Mouse (Mus musculus) myocyte (in vitro differentiated cells): ENCODE measurements around the gene Otos. TPM values are rescaled to one million over a fixed set of nuclear protein-coding genes. Genes with fewer than 3 reads are reported as not detected.

ENCODE experiments used
- H3K27me3 ChIP-seq: one replicate; pipeline ENCODE4 v1.6.1; 2011; ENCODE audit not compliant: control insufficient read depth, insufficient read depth, insufficient read length
- H3K36me3 ChIP-seq: one replicate; pipeline ENCODE4 v1.6.1; 2011; ENCODE audit not compliant: control insufficient read depth, insufficient read depth
- H3K4me2 ChIP-seq: one replicate; pipeline ENCODE4 v1.6.1; 2011; ENCODE audit warnings: low read depth, control low read depth
- H3K4me3 ChIP-seq: one replicate; pipeline ENCODE4 v1.5.1; 2011; ENCODE audit warnings: mild to moderate bottlenecking, control low read depth, moderate library complexity
- H3K79me2 ChIP-seq: one replicate; pipeline ENCODE4 v1.6.1; 2011; ENCODE audit not compliant: control insufficient read depth, insufficient read depth
- H3ac ChIP-seq: one replicate; pipeline ENCODE4 v1.6.1; 2011; ENCODE audit not compliant: control insufficient read depth, insufficient read length
- CEBPB ChIP-seq: IDR thresholded peaks from 2 replicates; pipeline ENCODE4 v1.6.1; 2011; ENCODE audit warnings: mild to moderate bottlenecking, moderate library complexity; ENCODE audit not compliant: poor library complexity, insufficient read depth, severe bottlenecking
- E2F4 ChIP-seq: IDR thresholded peaks from one replicate; pipeline ENCODE4 v1.6.1; 2011; ENCODE audit warnings: mild to moderate bottlenecking, control low read depth, moderate library complexity; ENCODE audit not compliant: insufficient read depth
- MAX ChIP-seq: IDR thresholded peaks from one replicate; pipeline ENCODE4 v1.6.1; 2011; ENCODE audit warnings: low read depth, mild to moderate bottlenecking, control low read depth
- MYOD1 ChIP-seq, 3 experiments: IDR thresholded peaks; one replicate each; pipeline ENCODE4 v1.6.1; 2011; ENCODE audit warnings: control low read depth in 2 of 3, low read depth in 2 of 3, mild to moderate bottlenecking in 2 of 3, moderate library complexity in 1 of 3; ENCODE audit not compliant: insufficient read length in 2 of 3, control insufficient read depth in 1 of 3
- MYOG ChIP-seq, 3 experiments: IDR thresholded peaks; one replicate each; pipeline ENCODE4 v1.6.1; 2011; ENCODE audit warnings: control low read depth in 2 of 3, low read depth in 2 of 3, mild to moderate bottlenecking in 2 of 3; ENCODE audit not compliant: insufficient read length in 2 of 3, control insufficient read depth in 1 of 3, insufficient read depth in 1 of 3
- POLR2A ChIP-seq: IDR thresholded peaks from one replicate; pipeline ENCODE4 v1.6.1; 2011; ENCODE audit warnings: low read depth, mild to moderate bottlenecking, control low read depth, moderate library complexity; ENCODE audit not compliant: insufficient read length
- POLR2AphosphoS2 ChIP-seq: IDR thresholded peaks from one replicate; pipeline ENCODE4 v1.6.1; 2011; ENCODE audit warnings: low read depth, control low read depth; ENCODE audit not compliant: insufficient read length
- REST ChIP-seq: IDR thresholded peaks from one replicate; pipeline ENCODE4 v1.6.1; 2011; ENCODE audit warnings: mild to moderate bottlenecking, control low read depth, moderate library complexity; ENCODE audit not compliant: insufficient read depth, insufficient read length
- SRF ChIP-seq: IDR thresholded peaks from one replicate; pipeline ENCODE4 v1.6.1; 2011; ENCODE audit warnings: low read depth; ENCODE audit not compliant: control insufficient read depth, insufficient read length
- TCF12 ChIP-seq: IDR thresholded peaks from one replicate; pipeline ENCODE4 v1.6.1; 2011; ENCODE audit warnings: mild to moderate bottlenecking, control low read depth; ENCODE audit not compliant: poor library complexity, insufficient read depth, severe bottlenecking
- TCF3 ChIP-seq: IDR thresholded peaks from one replicate; pipeline ENCODE4 v1.6.1; 2011; ENCODE audit warnings: low read depth, control low read depth; ENCODE audit not compliant: insufficient read length
- USF1 ChIP-seq: IDR thresholded peaks from one replicate; pipeline ENCODE4 v1.6.1; 2011; ENCODE audit warnings: low read depth, mild to moderate bottlenecking, control low read depth, moderate library complexity
- polyA plus RNA-seq: library from polyadenylated mRNA; unstranded; fragments of >200 nt; fragmentation: generic; extraction: Trizol; gene quantifications from one replicate; pipeline ENCODE4 v1.2.1, GENCODE M21; 2012; ENCODE audit warnings: missing spikeins

The Otos gene
- polyA plus RNA-seq, result 1.2 TPM

DNA sequence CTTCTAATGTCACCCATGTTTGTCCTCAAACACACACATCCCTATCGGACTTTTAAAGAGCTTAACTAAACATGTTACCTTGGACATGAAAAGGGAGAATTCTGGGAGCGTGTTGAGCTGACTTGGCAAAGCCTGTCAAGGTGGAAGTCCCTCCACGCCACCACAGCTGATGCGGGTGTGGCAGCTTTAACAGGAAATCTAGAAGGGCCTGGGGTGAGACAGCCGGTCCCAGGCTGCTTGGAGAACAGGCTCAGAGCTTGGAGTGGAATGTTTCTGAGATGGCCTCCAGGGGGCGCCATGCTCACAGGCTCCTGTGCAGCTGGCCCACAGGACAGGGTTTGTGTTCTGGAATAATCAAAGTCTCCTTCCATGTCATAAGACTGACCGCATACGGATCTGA is at the start of gene Otos:
TSS of gene Otos (minus strand) at position 169 of the 400 bp plus-strand sequence.
- Histone ChIP-seq H3K79me2 (no peaks in the 10 kb centered on the region), H3K36me3 (no peaks in the 10 kb centered on the region), H3K4me2 (peak within 1 kb of the TSS; percentile 48), H3K27me3 (no peaks in the 10 kb centered on the region), H3K4me3 (no peak within 1 kb of the TSS), H3ac (no peak within 1 kb of the TSS)
- TF ChIP-seq MYOG (IDR thresholded peaks at IDR 0.05; ENCODE audit: control insufficient read depth in 1 of 3, insufficient read depth in 1 of 3, insufficient read length in 2 of 3, low read depth in 2 of 3), result peak in 2 of 3 experiments; percentile 28 to 78
- peak in 2 of 3 experiments; percentile 11 to 60 for TF ChIP-seq MYOD1 (IDR thresholded peaks at IDR 0.05; ENCODE audit: control insufficient read depth in 1 of 3, insufficient read length in 2 of 3, low read depth in 2 of 3)
- no peak for TF ChIP-seq USF1
- TF ChIP-seq POLR2AphosphoS2, result no peak

- H3ac ChIP-seq, result no peak overlapping the region
- H3K4me3 ChIP-seq, result no peak overlapping the region
- H3K36me3 ChIP-seq, result no peaks in the 10 kb centered on the region
- no peak overlapping the region for H3K4me2 ChIP-seq
- no peaks in the 10 kb centered on the region for H3K27me3 ChIP-seq
- no peaks in the 10 kb centered on the region for H3K79me2 ChIP-seq
- TF ChIP-seq MYOG (IDR thresholded peaks at IDR 0.05; ENCODE audit: control insufficient read depth in 1 of 3, insufficient read depth in 1 of 3, insufficient read length in 2 of 3, low read depth in 2 of 3) (no peak), MAX (no peak), REST (no peak), TCF12 (no peak), USF1 (no peak), MYOD1 (IDR thresholded peaks at IDR 0.05; ENCODE audit: control insufficient read depth in 1 of 3, insufficient read length in 2 of 3, low read depth in 2 of 3) (no peak), TCF3 (no peak), SRF (no peak), CEBPB (no peak), POLR2A (no peak), E2F4 (no peak), POLR2AphosphoS2 (no peak)
Measured at GRCm38 (mm10) chr1:92696848-92697247, 48.2 kb upstream of the Otos start.

DNA sequence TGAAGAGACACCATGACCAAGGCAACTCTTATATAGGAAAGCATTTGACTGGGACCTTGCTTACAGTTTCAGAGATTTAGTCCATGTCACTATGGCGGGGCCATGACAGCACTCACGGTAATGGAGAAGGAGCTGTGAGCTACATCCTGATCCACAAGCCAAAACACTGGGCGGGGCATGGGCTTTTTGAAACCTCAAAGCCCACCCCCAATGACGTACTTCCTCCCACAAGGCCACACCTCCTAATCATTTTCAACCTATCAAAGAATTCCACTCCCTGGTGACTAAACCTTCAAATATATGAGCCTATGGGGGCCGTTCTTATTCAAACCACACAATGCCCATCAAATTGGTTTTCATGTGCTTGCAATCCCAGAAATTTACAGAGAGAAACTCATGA is 47.1 kb upstream of the Otos start:
- no peak for TF ChIP-seq TCF12
- no peak for TF ChIP-seq E2F4
- no peak for TF ChIP-seq MYOG (IDR thresholded peaks at IDR 0.05; ENCODE audit: control insufficient read depth in 1 of 3, insufficient read depth in 1 of 3, insufficient read length in 2 of 3, low read depth in 2 of 3)
- no peak for TF ChIP-seq MAX
- TF ChIP-seq POLR2A, result no peak
- Histone ChIP-seq H3K79me2 (no peaks in the 10 kb centered on the region), H3K4me3 (no peak overlapping the region), H3K36me3 (no peaks in the 10 kb centered on the region), H3K4me2 (no peak overlapping the region), H3K27me3 (no peaks in the 10 kb centered on the region), H3ac (no peak overlapping the region)

DNA sequence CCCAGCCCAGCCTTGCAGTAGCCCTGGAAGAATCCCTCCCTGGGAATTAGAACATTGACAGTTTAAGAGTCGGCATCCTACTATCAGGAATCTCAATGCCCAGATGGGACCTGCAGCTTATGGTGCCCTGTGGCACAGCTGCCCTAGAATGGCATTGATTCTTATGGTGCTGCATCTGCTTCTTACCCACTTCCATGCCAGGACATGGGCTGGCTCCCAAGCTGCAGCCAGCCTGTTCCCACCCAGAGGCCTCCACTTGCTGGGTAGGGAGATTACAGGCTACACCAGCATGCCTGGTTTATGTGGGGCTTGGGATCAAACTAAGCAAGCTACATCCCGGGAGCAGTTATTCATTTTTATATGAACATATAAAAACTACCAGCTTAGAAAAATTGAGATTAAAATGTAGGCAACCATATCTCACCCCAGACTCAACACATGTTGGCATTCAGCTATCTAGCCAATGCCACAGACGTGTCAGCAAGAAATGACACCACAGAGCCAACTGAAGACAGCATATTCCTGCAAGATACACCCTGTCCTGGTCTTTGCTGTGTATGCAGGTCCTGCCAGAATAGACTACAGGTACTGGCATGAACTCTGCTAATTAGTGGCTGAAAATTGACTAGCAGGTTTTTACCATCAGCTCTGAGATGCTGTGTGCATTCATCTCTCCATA is 42.7 kb upstream of the Otos start:
- TF ChIP-seq E2F4 (no peak), TCF12 (no peak), USF1 (no peak), POLR2A (no peak), REST (no peak)
- Histone ChIP-seq H3K36me3 (no peaks in the 10 kb centered on the region), H3K4me3 (no peak overlapping the region), H3ac (no peak overlapping the region), H3K4me2 (no peak overlapping the region), H3K79me2 (no peaks in the 10 kb centered on the region), H3K27me3 (no peaks in the 10 kb centered on the region)

DNA sequence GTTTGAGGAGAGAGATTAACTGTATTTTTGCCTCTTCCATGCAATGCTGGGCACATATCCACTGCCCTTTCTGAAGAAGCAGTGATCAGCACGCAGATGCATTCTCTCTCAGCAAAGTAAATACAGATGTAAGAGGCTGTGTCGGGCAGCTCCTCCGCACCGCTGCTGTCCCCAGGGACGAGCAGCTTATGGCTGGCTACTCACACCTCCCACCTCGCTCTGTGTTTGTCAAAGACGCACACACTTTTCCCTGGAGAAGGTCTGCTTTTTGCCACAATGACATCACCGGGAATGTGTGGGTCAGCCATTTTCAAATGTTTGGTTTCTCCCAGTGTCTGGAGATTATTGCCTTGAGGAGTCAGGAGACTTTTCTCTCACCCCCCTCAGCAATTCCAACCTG is 38.4 kb upstream of the Otos start:
- Histone ChIP-seq H3ac (no peak overlapping the region), H3K27me3 (no peaks in the 10 kb centered on the region), H3K4me3 (no peak overlapping the region), H3K79me2 (no peaks in the 10 kb centered on the region), H3K36me3 (no peaks in the 10 kb centered on the region), H3K4me2 (no peak overlapping the region)
- no peak for TF ChIP-seq E2F4
- TF ChIP-seq CEBPB, result no peak
- TF ChIP-seq MYOD1 (IDR thresholded peaks at IDR 0.05; ENCODE audit: control insufficient read depth in 1 of 3, insufficient read length in 2 of 3, low read depth in 2 of 3), result no peak
- TF ChIP-seq MYOG (IDR thresholded peaks at IDR 0.05; ENCODE audit: control insufficient read depth in 1 of 3, insufficient read depth in 1 of 3, insufficient read length in 2 of 3, low read depth in 2 of 3), result no peak
- no peak for TF ChIP-seq SRF
- TF ChIP-seq TCF12, result no peak
- TF ChIP-seq USF1, result no peak
- TF ChIP-seq MAX, result no peak
- TF ChIP-seq TCF3, result no peak
- no peak for TF ChIP-seq POLR2AphosphoS2
- TF ChIP-seq REST, result no peak
- no peak for TF ChIP-seq POLR2A
